Mouse (Mus musculus): Measurements from ENCODE around the gene Hbb-y. TPM values are rescaled to one million over a fixed set of nuclear protein-coding genes. Genes with fewer than 3 reads are reported as not detected.

The Hbb-y gene
- not detected in 2 replicates for total RNA-seq (2017)

GRCm38 (mm10) chr7:103853090-103853489 is at the start of gene Hbb-y:
Hbb-y (minus strand) TSS chr7:103853216.
- ATAC-seq (replicated peaks in 1 of 2; ENCODE audit: insufficient read depth in 1 of 2, low FRiP score in 2 of 2, low TSS enrichment in 1 of 2, low read depth in 1 of 2, poor library complexity in 2 of 2, severe bottlenecking in 2 of 2) = no peak

GRCm38 (mm10) chr7:103894385-103894784 is 41.4 kb upstream of the Hbb-y start, which contains the start of gene Olfr64:
Olfr64 (minus strand) TSS chr7:103894485.
- no peak for ATAC-seq (replicated peaks in 1 of 2; ENCODE audit: insufficient read depth in 1 of 2, low FRiP score in 2 of 2, low TSS enrichment in 1 of 2, low read depth in 1 of 2, poor library complexity in 2 of 2, severe bottlenecking in 2 of 2)

- ATAC-seq (replicated peaks in 1 of 2; ENCODE audit: insufficient read depth in 1 of 2, low FRiP score in 2 of 2, low TSS enrichment in 1 of 2, low read depth in 1 of 2, poor library complexity in 2 of 2, severe bottlenecking in 2 of 2) = no peak
Observed at GRCm38 (mm10) chr7:103886152-103886551, 33.1 kb upstream of the Hbb-y start, which contains the start of gene Olfr66. Olfr66 (minus strand) TSS chr7:103886252.

GRCm38 (mm10) chr7:103877093-103877492 is 24.1 kb upstream of the Hbb-y start:
- ATAC-seq (replicated peaks in 1 of 2; ENCODE audit: insufficient read depth in 1 of 2, low FRiP score in 2 of 2, low TSS enrichment in 1 of 2, low read depth in 1 of 2, poor library complexity in 2 of 2, severe bottlenecking in 2 of 2) = no peak

- ATAC-seq (replicated peaks in 1 of 2; ENCODE audit: insufficient read depth in 1 of 2, low FRiP score in 2 of 2, low TSS enrichment in 1 of 2, low read depth in 1 of 2, poor library complexity in 2 of 2, severe bottlenecking in 2 of 2) = peak; percentile 24 to 57; a peak in 2 of 4 replicates
Observed at GRCm38 (mm10) chr7:103874451-103874850, 21.4 kb upstream of the Hbb-y start.

GRCm38 (mm10) chr7:103873064-103873463 is 20.0 kb upstream of the Hbb-y start:
- ATAC-seq (replicated peaks in 1 of 2; ENCODE audit: insufficient read depth in 1 of 2, low FRiP score in 2 of 2, low TSS enrichment in 1 of 2, low read depth in 1 of 2, poor library complexity in 2 of 2, severe bottlenecking in 2 of 2) = peak; percentile 53 to 60; a peak in 3 of 4 replicates

GRCm38 (mm10) chr7:103870667-103871066 is 17.7 kb upstream of the Hbb-y start:
- ATAC-seq (replicated peaks in 1 of 2; ENCODE audit: insufficient read depth in 1 of 2, low FRiP score in 2 of 2, low TSS enrichment in 1 of 2, low read depth in 1 of 2, poor library complexity in 2 of 2, severe bottlenecking in 2 of 2) = peak; percentile 53 to 77; a peak in 3 of 4 replicates

GRCm38 (mm10) chr7:103865716-103866115 is 12.7 kb upstream of the Hbb-y start:
- peak in 1 of 2 experiments; percentile 16; a peak in 1 of 4 replicates for ATAC-seq (replicated peaks in 1 of 2; ENCODE audit: insufficient read depth in 1 of 2, low FRiP score in 2 of 2, low TSS enrichment in 1 of 2, low read depth in 1 of 2, poor library complexity in 2 of 2, severe bottlenecking in 2 of 2)

GRCm38 (mm10) chr7:103861531-103861930 is 8.5 kb upstream of the Hbb-y start:
- peak; percentile 39 to 63; a peak in 3 of 4 replicates for ATAC-seq (replicated peaks in 1 of 2; ENCODE audit: insufficient read depth in 1 of 2, low FRiP score in 2 of 2, low TSS enrichment in 1 of 2, low read depth in 1 of 2, poor library complexity in 2 of 2, severe bottlenecking in 2 of 2)

GRCm38 (mm10) chr7:103860855-103861254 is 7.8 kb upstream of the Hbb-y start:
- peak; percentile 84 to 93 for ATAC-seq (replicated peaks in 1 of 2; ENCODE audit: insufficient read depth in 1 of 2, low FRiP score in 2 of 2, low TSS enrichment in 1 of 2, low read depth in 1 of 2, poor library complexity in 2 of 2, severe bottlenecking in 2 of 2)

- peak; percentile 33 to 54; a peak in 2 of 4 replicates for ATAC-seq (replicated peaks in 1 of 2; ENCODE audit: insufficient read depth in 1 of 2, low FRiP score in 2 of 2, low TSS enrichment in 1 of 2, low read depth in 1 of 2, poor library complexity in 2 of 2, severe bottlenecking in 2 of 2)
Observed at GRCm38 (mm10) chr7:103859076-103859475, 6.1 kb upstream of the Hbb-y start.

GRCm38 (mm10) chr7:103854669-103855068 is 1.7 kb upstream of the Hbb-y start:
- no peak; a peak in 1 of 4 replicates for ATAC-seq (replicated peaks in 1 of 2; ENCODE audit: insufficient read depth in 1 of 2, low FRiP score in 2 of 2, low TSS enrichment in 1 of 2, low read depth in 1 of 2, poor library complexity in 2 of 2, severe bottlenecking in 2 of 2)

- no peak for ATAC-seq (replicated peaks in 1 of 2; ENCODE audit: insufficient read depth in 1 of 2, low FRiP score in 2 of 2, low TSS enrichment in 1 of 2, low read depth in 1 of 2, poor library complexity in 2 of 2, severe bottlenecking in 2 of 2)
Observed at GRCm38 (mm10) chr7:103844525-103845325, 8.3 kb downstream of the Hbb-y start.

- ATAC-seq (replicated peaks in 1 of 2; ENCODE audit: insufficient read depth in 1 of 2, low FRiP score in 2 of 2, low TSS enrichment in 1 of 2, low read depth in 1 of 2, poor library complexity in 2 of 2, severe bottlenecking in 2 of 2) = no peak
Observed at GRCm38 (mm10) chr7:103843034-103843433, 10.0 kb downstream of the Hbb-y start, which contains the start of gene Hbb-bh1. Hbb-bh1 (minus strand) TSS chr7:103843164.

GRCm38 (mm10) chr7:103840268-103840667 is 12.7 kb downstream of the Hbb-y start, which contains the start of gene Hbb-bh2:
Hbb-bh2 (minus strand) TSS chr7:103840520.
- ATAC-seq (replicated peaks in 1 of 2; ENCODE audit: insufficient read depth in 1 of 2, low FRiP score in 2 of 2, low TSS enrichment in 1 of 2, low read depth in 1 of 2, poor library complexity in 2 of 2, severe bottlenecking in 2 of 2) = no peak

GRCm38 (mm10) chr7:103827808-103828207 is 25.2 kb downstream of the Hbb-y start, which contains the start of gene Hbb-bs:
Hbb-bs (minus strand) TSS chr7:103828096.
- peak in 1 of 2 experiments; percentile 39; a peak in 2 of 4 replicates for ATAC-seq (replicated peaks in 1 of 2; ENCODE audit: insufficient read depth in 1 of 2, low FRiP score in 2 of 2, low TSS enrichment in 1 of 2, low read depth in 1 of 2, poor library complexity in 2 of 2, severe bottlenecking in 2 of 2)

- ATAC-seq (replicated peaks in 1 of 2; ENCODE audit: insufficient read depth in 1 of 2, low FRiP score in 2 of 2, low TSS enrichment in 1 of 2, low read depth in 1 of 2, poor library complexity in 2 of 2, severe bottlenecking in 2 of 2) = peak; percentile 44 to 51; a peak in 3 of 4 replicates
Observed at GRCm38 (mm10) chr7:103827139-103827538, 25.9 kb downstream of the Hbb-y start.

- no peak for ATAC-seq (replicated peaks in 1 of 2; ENCODE audit: insufficient read depth in 1 of 2, low FRiP score in 2 of 2, low TSS enrichment in 1 of 2, low read depth in 1 of 2, poor library complexity in 2 of 2, severe bottlenecking in 2 of 2)
Observed at GRCm38 (mm10) chr7:103826255-103826887, 26.6 kb downstream of the Hbb-y start.

All from hematopoietic stem cell, adult 5-6 weeks (primary cell).